Mouse (Mus musculus): Measurements from ENCODE around the gene Frem2.
A peak's percentile ranks its signal among the peaks of the same experiment; 100 is the strongest.

Gene Frem2

GRCm38 (mm10) chr3:53555031-53555952 lies 101.9 kb downstream of the Frem2 start:
- peak; percentile 35 to 50 for DNase-seq

DNA sequence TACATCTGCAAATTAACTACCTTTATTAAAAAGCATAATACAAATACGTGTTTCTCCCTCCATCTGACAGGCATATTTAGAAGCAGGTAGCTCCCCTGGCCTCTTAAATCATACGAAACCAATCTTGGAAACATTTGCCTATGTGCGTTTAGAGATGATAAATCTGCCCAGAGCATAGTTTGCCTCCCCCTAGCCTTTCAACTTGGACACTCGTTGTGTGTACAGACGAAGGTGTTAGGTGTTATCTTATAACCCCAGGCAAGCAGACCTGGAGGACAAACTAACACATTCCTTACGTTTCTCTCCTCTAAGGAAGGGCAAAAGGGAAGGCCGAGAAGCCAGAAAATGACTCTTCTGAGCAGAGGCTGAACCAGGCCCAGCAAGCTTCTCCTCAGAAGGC lies 104.5 kb downstream of the Frem2 start:
- no peak for DNase-seq

GRCm38 (mm10) chr3:53532091-53532490 lies 125.1 kb downstream of the Frem2 start:
- no peak for DNase-seq

- no peak for DNase-seq
Observed at GRCm38 (mm10) chr3:53530305-53530704, 126.8 kb downstream of the Frem2 start.

DNA sequence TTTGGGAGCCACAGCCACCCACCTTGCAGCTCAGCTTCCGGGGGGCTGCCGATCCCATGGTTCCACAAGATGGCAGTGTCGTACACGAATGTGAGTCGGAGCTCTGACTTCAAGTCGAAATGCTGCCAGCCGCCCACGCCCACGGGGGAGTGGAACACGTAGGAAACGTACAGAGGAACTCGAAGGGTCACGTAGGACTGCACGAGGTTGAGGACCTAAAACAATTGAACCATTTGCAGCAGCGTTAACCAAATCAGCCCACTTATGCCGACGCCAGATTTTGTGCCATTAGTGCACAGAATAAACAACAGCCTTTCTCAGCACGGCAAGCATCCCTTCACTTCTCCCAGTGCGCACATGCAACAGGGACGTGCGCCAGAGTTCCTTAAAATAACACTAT lies 131.4 kb downstream of the Frem2 start:
- peak; percentile 88 to 91 for DNase-seq

- no peak for DNase-seq
Observed at GRCm38 (mm10) chr3:53522794-53523193, 134.4 kb downstream of the Frem2 start.

- DNase-seq, result no peak
Observed at GRCm38 (mm10) chr3:53514221-53515065, 142.7 kb downstream of the Frem2 start.

GRCm38 (mm10) chr3:53513096-53513495 lies 144.1 kb downstream of the Frem2 start:
- peak in 1 of 2 experiments; percentile 8 for DNase-seq

DNA sequence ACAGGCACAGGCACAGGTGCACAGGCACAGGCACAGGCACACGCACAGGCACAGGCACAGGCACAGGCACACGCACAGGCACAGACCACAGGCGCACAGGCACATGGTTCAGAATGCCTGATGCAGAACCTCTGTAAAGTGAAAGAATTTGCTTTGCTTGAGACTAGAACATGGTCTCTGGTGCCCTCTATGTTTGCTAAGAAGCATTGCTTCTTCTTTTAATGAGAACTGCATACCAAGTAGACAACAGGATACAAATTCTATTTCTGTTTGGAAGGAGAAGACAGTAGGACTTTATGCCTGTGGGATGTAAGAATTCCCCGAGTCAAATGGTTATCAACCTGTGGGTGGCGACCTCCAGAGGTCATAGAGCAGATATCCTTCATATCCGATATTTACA lies 154.7 kb downstream of the Frem2 start:
- no peak for DNase-seq

- DNase-seq, result peak; percentile 21 to 36
Observed at GRCm38 (mm10) chr3:53498351-53498905, 158.7 kb downstream of the Frem2 start.

GRCm38 (mm10) chr3:53488353-53488752 lies 168.8 kb downstream of the Frem2 start, which contains the start of gene Stoml3:
Gene Stoml3, plus strand, starts transcription at chr3:53488653.
- no peak for DNase-seq

GRCm38 (mm10) chr3:53486996-53487576 lies 170.1 kb downstream of the Frem2 start:
- no peak for DNase-seq

DNA sequence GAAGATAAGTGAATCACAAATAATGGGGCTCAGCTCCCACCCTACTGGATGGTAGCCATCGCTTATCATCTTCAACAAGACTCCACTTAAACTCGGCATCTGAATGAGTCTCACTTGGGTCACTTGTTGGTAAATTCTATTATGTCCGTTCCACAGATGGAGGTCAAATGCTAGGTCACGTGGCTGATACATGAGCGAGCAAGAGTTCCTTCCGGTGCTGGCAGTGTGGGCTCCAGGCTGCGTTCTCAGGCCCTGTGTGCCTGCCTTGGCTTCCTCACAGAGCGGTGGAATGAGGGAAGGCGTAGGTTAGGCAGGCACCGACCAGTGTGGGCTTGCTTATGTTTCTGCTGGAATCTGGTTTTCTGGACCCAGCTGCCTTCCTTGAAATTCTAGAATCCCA lies 170.6 kb downstream of the Frem2 start:
- DNase-seq, result no peak

DNA sequence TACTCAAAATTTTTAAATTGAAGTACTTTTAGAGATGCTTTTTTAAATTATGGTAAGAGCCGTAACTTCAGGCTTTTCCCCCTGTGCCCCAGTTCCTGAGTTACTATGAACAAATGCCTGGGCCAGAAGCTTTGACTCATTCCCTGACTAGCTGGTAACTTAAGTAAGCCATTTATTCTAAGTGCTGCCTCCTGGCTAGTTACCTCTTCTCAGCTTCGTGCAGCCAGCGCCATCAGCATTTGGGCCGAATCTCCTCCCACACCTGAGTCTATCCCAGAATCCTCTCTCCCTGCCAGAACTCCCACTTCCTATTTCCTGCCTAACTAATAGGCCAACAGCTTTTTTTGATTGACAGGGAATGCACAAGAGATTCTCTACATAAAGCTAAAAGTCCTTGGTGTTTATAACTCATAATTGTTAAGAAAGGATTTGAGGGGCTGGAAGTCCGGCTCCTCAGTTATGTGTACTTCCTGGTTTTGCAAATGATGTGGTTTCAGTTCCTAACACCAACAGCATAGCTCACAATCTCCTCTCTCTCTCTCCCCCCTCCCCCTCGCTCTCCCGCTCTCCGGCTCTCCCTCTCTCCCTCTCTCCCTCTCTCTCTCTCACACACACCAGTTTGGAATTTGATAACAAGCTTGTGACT lies 173.6 kb downstream of the Frem2 start:
- DNase-seq, result no peak

DNA sequence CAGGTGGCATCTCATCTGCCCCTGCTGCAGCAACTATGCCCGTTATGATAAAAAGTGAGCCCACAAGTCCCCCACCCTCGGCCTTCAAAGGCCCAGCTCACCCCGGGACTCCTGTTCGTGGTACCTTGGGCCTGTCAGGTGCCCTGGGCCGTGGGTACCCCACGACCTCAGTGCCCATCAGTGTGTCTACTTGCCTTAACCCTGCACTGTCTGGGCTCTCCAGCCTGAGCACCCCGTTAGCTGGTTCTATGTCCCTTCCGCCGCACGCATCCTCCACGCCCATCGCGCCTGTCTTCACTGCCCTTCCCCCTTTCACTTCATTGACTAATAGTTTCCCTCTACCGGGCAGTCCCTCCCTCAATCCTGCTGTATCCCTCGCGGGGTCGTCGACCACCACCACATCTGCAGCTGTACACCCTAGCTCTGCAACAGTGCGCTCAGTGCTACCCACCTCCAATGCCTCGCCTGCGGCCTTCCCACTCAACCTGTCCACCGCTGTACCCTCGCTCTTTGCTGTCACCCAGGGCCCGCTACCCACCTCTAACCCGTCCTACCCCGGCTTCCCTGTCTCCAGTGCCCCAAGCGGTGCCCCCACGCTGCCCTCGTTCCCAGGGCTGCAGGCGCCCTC lies 178.6 kb downstream of the Frem2 start:
- no peak for DNase-seq

GRCm38 (mm10) chr3:53477468-53477867 lies 179.7 kb downstream of the Frem2 start:
- peak; percentile 41 to 60 for DNase-seq

- peak; percentile 73 to 76 for DNase-seq
Observed at GRCm38 (mm10) chr3:53475889-53476288, 181.3 kb downstream of the Frem2 start.

DNA sequence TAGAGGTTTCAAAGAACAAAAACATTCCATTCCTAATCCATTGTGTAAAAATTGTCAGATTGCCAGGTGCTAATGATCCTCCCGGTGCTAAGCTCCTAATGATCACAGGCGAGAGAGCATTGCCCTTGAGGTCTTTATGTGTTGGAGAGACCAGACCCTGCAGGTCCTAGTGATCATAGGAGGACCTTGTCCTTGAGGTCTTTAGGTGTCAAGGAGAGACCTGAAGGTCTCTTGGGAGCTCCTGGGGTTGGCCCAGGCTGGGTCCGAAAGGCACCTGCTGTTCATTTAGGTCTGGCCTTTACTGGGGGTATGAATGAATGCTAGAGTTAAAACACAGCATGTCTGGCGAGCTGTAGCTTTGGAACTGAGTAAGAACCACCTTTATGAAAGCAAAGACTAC lies 183.0 kb downstream of the Frem2 start:
- no peak for DNase-seq

DNA sequence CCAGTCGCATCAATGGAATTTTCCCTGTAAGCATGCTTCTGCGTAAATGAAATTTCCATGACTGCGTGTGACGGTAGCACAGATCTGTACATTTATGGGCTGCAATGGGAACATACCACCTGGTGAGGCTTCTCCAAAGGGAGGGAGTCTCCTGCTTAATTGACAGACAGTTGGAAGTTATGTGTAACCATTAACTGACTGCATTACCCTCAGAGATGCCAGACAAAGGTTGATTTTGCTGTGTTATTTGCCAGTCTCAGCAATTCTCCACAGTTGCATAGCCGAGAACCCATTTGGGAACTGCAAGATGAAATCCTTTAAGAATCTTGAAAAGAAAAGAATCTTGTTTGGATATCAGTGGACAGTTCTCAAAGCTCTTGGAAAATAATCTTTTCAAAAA lies 185.1 kb downstream of the Frem2 start:
- DNase-seq, result no peak

DNA sequence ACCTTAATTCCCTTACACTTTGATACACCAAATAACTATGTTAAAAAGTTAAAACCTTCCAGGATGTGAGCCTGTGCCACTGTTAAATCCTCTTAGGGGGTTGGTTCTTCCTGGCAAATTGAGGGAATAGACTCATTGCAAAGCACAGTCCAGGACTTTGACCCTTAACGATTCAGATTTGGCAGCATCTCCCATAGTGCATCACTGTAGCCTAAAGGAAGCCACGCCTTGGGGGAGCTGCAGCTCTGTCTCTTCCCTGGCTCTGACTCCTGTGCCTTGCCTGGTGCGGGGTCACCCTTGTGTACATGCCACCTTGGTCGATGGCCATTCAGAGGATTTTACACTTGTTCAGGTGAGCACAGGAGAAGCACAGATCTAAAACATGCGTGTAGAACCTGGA lies 187.5 kb downstream of the Frem2 start:
- DNase-seq, result no peak

DNA sequence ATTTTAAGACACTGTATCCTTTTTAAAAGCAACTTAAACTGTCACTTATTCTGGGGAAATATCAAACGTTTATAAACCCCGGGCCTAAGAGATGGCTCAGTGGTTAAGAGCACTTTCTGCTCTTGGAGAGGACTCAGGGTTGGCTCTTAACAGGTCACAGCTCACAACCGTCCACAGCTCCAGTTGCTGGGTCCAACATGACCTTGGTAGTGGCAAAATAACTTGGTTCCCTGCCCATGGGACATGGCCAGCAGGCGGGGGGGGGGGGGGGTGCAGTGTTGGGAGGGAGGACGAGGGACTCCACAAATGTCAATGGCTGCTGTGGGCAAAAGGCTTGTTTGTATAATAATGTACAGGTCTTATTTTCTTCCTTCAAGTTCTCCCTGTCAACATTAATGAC lies 189.8 kb downstream of the Frem2 start:
- no peak for DNase-seq

- DNase-seq, result no peak
Observed at GRCm38 (mm10) chr3:53466481-53466880, 190.7 kb downstream of the Frem2 start.

All from kidney, postnatal 4 days (tissue).